Mouse (Mus musculus) small intestine, adult 2 months (tissue): ENCODE results near the gene Kcnj8.

ENCODE experiments used
- CTCF ChIP-seq: fragments of 200-500 bp; IDR thresholded peaks from 2 replicates; pipeline ENCODE4 v1.5.1; 2012; ENCODE audit warnings: low read depth, mild to moderate bottlenecking, control low read depth, inconsistent platforms, low read length, moderate library complexity, mixed read lengths; ENCODE audit not compliant: insufficient replicate concordance, insufficient read length; ENCODE audit errors: extremely low read depth
- POLR2A ChIP-seq: fragments of 200-500 bp; IDR thresholded peaks from 2 replicates; pipeline ENCODE4 v1.6.1; 2012; ENCODE audit warnings: low read depth, mild to moderate bottlenecking, control low read depth, inconsistent platforms, low read length, moderate library complexity

DNA sequence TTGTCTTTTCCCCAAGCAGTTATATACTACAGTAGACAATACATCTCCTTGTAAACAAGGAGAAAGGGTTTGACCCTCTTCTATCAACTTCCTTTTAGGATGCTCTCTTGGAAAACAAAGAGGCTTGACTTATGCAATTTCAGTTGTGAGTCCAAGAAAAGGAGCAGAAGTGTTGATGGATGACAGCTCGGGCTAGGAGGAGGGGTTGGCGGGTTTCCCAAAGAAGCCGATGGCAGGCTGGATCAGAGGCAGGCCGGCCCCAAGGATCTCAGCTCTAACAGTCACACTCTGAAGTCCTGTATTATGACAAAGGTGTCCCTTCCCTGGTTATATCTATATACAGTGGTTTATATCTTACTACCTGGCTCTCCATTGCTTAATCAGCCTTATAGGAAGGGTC lies 19.9 kb downstream of the Kcnj8 start:
- no peak for TF ChIP-seq POLR2A
- no peak for TF ChIP-seq CTCF
